Mouse (Mus musculus): ENCODE measurements at regions not wholly inside any gene's neighbourhood (a gene's known extent, or its start where the extent isn't known, plus 50 kb on each side); places are given as distances from the start of the nearest gene placed in this dataset.
A peak's percentile ranks its signal among the peaks of the same experiment; 100 is the strongest.

- DNase-seq, result peak; percentile 11
Observed at GRCm38 (mm10) chr1:161301348-161302075, 50.5 kb upstream of the Prdx6 start.

GRCm38 (mm10) chr1:161306772-161307499 lies 55.9 kb upstream of the Prdx6 start:
- no peak for DNase-seq

GRCm38 (mm10) chr1:161309269-161309668 lies 58.2 kb upstream of the Prdx6 start:
- no peak for DNase-seq

- no peak for DNase-seq
Observed at GRCm38 (mm10) chr1:161314078-161314477, 63.1 kb upstream of the Prdx6 start.

GRCm38 (mm10) chr1:161321675-161322074 lies 70.7 kb upstream of the Prdx6 start:
- DNase-seq, result no peak

GRCm38 (mm10) chr1:161329218-161329617 lies 66.0 kb upstream of the Tnfsf4 start:
- DNase-seq, result no peak

GRCm38 (mm10) chr1:161333151-161333550 lies 62.1 kb upstream of the Tnfsf4 start:
- no peak for DNase-seq

- DNase-seq, result peak; percentile 58
Observed at GRCm38 (mm10) chr1:161345111-161345510, 50.1 kb upstream of the Tnfsf4 start.
